Mouse (Mus musculus) induced T-regulatory cell, adult 2 months (primary cell): ENCODE data around the gene Siglec1.
"Not testable (repeated sequence)": the region's sequence is repeated elsewhere in the genome, so short reads cannot be mapped to it uniquely, and the experiment has no call there.

Experiments used
- DNase-seq: peaks from one replicate; pipeline ENCODE4 v3.0.0-alpha.2; 2012; ENCODE audit warnings: low read depth

Gene Siglec1

GRCm38 (mm10) chr2:131052862-131053418 is 33.6 kb downstream of the Siglec1 start:
- no peak for DNase-seq

GRCm38 (mm10) chr2:131052043-131052442 is 34.5 kb downstream of the Siglec1 start:
- no peak for DNase-seq

- DNase-seq = no peak
Measured at GRCm38 (mm10) chr2:131046025-131046424, 40.5 kb downstream of the Siglec1 start.

- no peak for DNase-seq
Measured at GRCm38 (mm10) chr2:131044989-131045720, 41.4 kb downstream of the Siglec1 start.

GRCm38 (mm10) chr2:131044354-131044852 is 42.2 kb downstream of the Siglec1 start:
- no peak for DNase-seq

- DNase-seq = no peak
Measured at GRCm38 (mm10) chr2:131042988-131043387, 43.6 kb downstream of the Siglec1 start, which contains the start of gene Gfra4. Gfra4 (minus strand) TSS chr2:131043088.

- no peak for DNase-seq
Measured at GRCm38 (mm10) chr2:131040854-131041825, 45.4 kb downstream of the Siglec1 start.

- DNase-seq = no peak
Measured at GRCm38 (mm10) chr2:131038675-131039074, 47.9 kb downstream of the Siglec1 start.

- no peak for DNase-seq
Measured at GRCm38 (mm10) chr2:131038197-131038596, 48.4 kb downstream of the Siglec1 start.

GRCm38 (mm10) chr2:131037226-131037990 is 49.2 kb downstream of the Siglec1 start:
- no peak for DNase-seq

GRCm38 (mm10) chr2:131036757-131037156 is 49.8 kb downstream of the Siglec1 start:
- no peak for DNase-seq

GRCm38 (mm10) chr2:131036343-131036742 is 50.2 kb downstream of the Siglec1 start:
- no peak for DNase-seq

- not testable (repeated sequence) for DNase-seq
Measured at GRCm38 (mm10) chr2:131031406-131031805, 55.2 kb downstream of the Siglec1 start.

- no peak for DNase-seq
Measured at GRCm38 (mm10) chr2:131030998-131031397, 55.6 kb downstream of the Siglec1 start.

- no peak for DNase-seq
Measured at GRCm38 (mm10) chr2:131030561-131030960, 56.0 kb downstream of the Siglec1 start.

GRCm38 (mm10) chr2:131029065-131029935 is 57.3 kb downstream of the Siglec1 start:
- DNase-seq = no peak

- DNase-seq = no peak
Measured at GRCm38 (mm10) chr2:131026941-131027340, 59.6 kb downstream of the Siglec1 start.

GRCm38 (mm10) chr2:131025230-131025629 is 61.3 kb downstream of the Siglec1 start:
- DNase-seq = no peak
